Mouse (Mus musculus) intestine, embryonic 16.5 days (tissue): ENCODE measurements at regions not wholly inside any gene's neighbourhood (a gene's known extent, or its start where the extent isn't known, plus 50 kb on each side); places are given as distances from the start of the nearest gene placed in this dataset.

Experiments
- ATAC-seq: fragments of 200-750 bp; cut with Nextera tagmentation; 2 replicates; pipeline ENCODE4 v1.8.0; 2017; ENCODE audit warnings: moderate TSS enrichment, moderate library complexity
- H3K27ac ChIP-seq: fragments of 300-500 bp; sonication (generic); 2 replicates; pipeline ENCODE4 v1.5.1; 2014; ENCODE audit warnings: mild to moderate bottlenecking, low read length
- H3K27me3 ChIP-seq: fragments of 300-500 bp; sonication (generic); replicated peaks from 2 replicates; pipeline ENCODE4 v1.6.1; 2014; ENCODE audit warnings: low read length, control low read depth, mixed read lengths; ENCODE audit not compliant: control insufficient read depth, insufficient read depth
- H3K36me3 ChIP-seq: fragments of 300-500 bp; sonication (generic); 2 replicates; pipeline ENCODE4 v1.6.1; 2014; ENCODE audit warnings: low read length, control low read depth; ENCODE audit not compliant: control insufficient read depth, insufficient read depth
- H3K4me1 ChIP-seq: fragments of 300-500 bp; sonication (generic); 2 replicates; pipeline ENCODE4 v1.6.1; 2014; ENCODE audit warnings: low read length, control low read depth, mixed read lengths; ENCODE audit not compliant: control insufficient read depth, insufficient read depth
- H3K4me2 ChIP-seq: fragments of 300-500 bp; sonication (generic); 2 replicates; pipeline ENCODE4 v1.6.1; 2014; ENCODE audit warnings: low read depth, low read length, control low read depth
- H3K4me3 ChIP-seq: fragments of 300-500 bp; sonication (generic); 2 replicates; pipeline ENCODE4 v1.5.1; 2014; ENCODE audit warnings: mild to moderate bottlenecking, low read length
- H3K9ac ChIP-seq: fragments of 300-500 bp; sonication (generic); 2 replicates; pipeline ENCODE4 v1.6.1; 2014; ENCODE audit warnings: low read depth, low read length
- H3K9me3 ChIP-seq: fragments of 300-500 bp; sonication (generic); 2 replicates; pipeline ENCODE4 v1.6.1; 2016; ENCODE audit warnings: low read length, control low read depth; ENCODE audit not compliant: control insufficient read depth
- WGBS: fragments of 180-500 bp; shearing (Covaris S2); extraction: QIAGEN DNeasy Blood & Tissue Kit; methylation state at CpG from one replicate; pipeline ENCODE4 v1.1.7; 2014; 5-methylcytosine and 5-hydroxymethylcytosine counted together

DNA sequence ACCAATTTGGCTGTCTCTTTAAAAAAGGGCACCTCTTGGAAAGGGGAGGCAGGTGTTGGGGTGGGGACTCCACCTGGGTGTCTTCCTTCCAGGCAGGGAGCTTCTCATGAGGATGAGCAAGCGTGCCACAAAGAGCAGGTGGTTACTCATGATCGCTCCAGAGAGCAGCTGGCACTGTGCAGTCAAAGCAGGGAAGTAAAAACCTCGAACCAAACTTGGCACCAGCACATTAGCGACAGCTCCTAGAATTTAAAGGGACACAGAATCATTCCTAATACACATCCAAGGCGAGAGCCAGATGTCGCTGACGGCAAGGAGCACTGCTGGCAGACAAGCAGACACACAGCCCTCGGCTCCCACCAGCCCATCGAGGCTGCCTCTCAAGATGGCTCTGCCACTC, 70.4 kb downstream of the Irx5 start:
- no peak overlapping the region for H3K4me3 ChIP-seq

DNA sequence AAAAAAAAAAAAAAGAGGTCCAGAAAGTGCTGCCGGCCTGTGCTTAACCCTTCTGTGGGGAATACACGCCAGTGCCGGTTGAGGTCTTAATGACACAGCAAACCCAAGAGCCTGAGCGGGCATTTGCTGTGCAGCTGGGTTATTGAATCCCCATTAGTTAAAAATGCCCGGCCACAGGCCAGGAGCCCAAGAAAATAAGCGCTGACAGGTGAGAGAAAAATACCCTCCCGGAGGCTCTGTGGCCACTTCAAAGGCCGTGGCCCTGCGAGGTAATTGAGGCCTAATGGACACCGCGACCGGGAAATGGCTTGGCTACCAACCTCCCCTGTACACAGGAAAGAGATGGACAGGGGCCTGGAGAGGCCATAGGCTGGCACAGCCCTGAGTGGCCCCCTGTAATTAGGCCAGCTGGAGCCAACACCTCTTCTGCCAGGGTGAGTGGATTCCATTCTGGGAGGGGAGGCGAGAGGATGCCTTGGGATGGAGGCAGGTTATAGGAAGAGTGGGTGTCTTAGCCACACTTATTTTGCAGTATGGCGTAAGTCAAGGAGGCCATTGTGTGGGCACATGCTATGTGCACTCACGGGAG, 79.7 kb downstream of the Irx5 start:
- Histone ChIP-seq H3K27ac (no peak overlapping the region), H3K4me2 (no peak overlapping the region), H3K36me3 (no peaks in the 10 kb centered on the region), H3K27me3 (peaks cover 2% of the 10 kb centered on the region; the same call in 1 of the 2 replicates), H3K4me1 (no peaks in the 10 kb centered on the region), H3K9me3 (no peaks in the 10 kb centered on the region), H3K9ac (no peak overlapping the region), H3K4me3 (no peak overlapping the region)
- no peak for ATAC-seq
- 72% methylated on average over 15 of the region's 15 CpGs for WGBS

More for the DNA sequence above, 70.4 kb downstream of the Irx5 start:
- Histone ChIP-seq H3K4me2 (no peak overlapping the region), H3K27ac (no peak overlapping the region), H3K9ac (no peak overlapping the region), H3K27me3 (no peaks in the 10 kb centered on the region; the same call in 1 of the 2 replicates), H3K4me1 (no peaks in the 10 kb centered on the region), H3K9me3 (no peaks in the 10 kb centered on the region), H3K36me3 (no peaks in the 10 kb centered on the region)
- ATAC-seq, result no peak
- WGBS, result 68% methylated on average over 9 of the region's 9 CpGs

DNA sequence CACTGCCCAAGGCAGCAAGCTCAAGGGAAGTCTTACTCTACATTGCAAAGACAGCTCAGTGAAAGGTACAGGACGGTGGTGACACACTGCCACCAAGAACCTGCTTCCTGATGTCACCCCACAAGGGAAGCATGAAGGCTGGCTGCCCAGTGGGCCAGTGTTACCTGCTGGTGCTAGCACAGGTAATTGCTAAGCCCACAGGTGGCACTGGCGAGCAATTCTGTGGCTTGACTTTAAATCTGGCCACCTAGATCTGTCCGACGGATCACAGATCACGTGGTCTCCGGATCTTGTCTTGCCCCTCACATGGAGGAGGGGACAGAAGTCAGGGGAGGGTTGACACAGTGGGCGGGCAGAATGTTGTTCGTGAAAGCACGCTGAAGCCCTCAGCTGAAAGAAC, 80.9 kb downstream of the Irx5 start:
- Histone ChIP-seq H3K9ac (no peak overlapping the region), H3K9me3 (no peaks in the 10 kb centered on the region), H3K36me3 (no peaks in the 10 kb centered on the region), H3K4me1 (no peaks in the 10 kb centered on the region), H3K27ac (no peak overlapping the region), H3K27me3 (peaks cover 2% of the 10 kb centered on the region; the same call in 1 of the 2 replicates), H3K4me2 (no peak overlapping the region), H3K4me3 (no peak overlapping the region)
- no peak for ATAC-seq
- WGBS, result 37% methylated on average over 9 of the region's 9 CpGs

DNA sequence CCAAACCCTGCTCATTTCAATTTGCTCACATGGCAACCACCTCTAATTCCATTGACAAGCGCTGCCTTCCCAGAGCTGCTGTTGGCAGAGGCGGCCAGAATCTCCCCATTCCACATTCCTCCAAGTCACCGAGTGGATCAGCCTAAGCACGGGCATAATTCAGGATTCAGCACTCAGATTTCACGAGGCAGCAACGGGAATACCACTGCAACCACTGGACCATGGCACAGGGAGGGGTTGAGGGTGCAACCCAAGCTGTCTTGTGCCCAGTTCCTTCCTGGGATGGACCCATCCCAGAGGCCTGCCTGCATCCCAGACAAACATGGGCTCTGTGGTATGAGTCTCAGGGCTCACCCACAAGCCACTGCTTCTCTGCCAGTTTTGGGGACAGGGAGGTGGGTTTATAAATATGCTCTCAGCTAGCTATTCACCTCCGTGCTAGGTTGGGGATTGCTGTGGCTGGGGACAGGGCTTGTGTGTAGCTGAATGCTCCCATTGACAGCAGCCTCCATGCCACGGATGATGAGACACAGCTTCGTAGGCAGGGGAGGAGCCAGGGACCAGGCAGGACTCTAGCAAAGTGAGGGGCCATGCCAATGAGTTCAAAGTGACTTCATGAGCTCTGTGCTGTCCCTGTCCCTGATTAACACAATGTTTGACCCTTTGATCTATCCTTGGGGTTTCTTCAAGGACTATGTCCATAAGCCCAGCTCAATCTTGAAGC, 82.5 kb downstream of the Irx5 start:
- H3K4me1 ChIP-seq, result no peaks in the 10 kb centered on the region
- no peak for ATAC-seq
- no peak overlapping the region for H3K27ac ChIP-seq
- H3K27me3 ChIP-seq, result peaks cover 2% of the 10 kb centered on the region; the same call in 1 of the 2 replicates
- 58% methylated on average over 9 of the region's 9 CpGs for WGBS
- no peaks in the 10 kb centered on the region for H3K36me3 ChIP-seq
- no peaks in the 10 kb centered on the region for H3K9me3 ChIP-seq
- H3K4me2 ChIP-seq, result no peak overlapping the region
- H3K9ac ChIP-seq, result no peak overlapping the region
- H3K4me3 ChIP-seq, result no peak overlapping the region

DNA sequence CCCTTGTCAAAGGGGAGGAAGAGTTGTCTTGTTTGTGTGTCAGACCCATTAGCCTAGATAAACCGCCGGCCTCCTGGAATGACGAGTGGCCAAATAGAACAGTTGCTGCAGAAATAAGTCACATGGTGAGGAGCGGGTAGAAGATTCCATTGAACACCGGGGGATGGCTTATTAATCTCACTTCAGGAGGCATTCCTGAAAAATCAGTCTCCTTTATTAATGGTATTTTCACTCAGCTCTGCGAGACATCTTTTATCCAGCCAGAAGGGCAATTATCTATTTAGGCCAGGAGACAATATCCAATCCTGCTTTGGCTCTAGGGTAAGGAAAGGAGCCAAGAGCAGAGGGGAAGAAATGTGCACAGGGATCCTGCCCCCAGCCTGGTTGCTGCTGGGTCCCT, 84.7 kb downstream of the Irx5 start:
- Histone ChIP-seq H3K9me3 (no peaks in the 10 kb centered on the region), H3K4me1 (no peaks in the 10 kb centered on the region), H3K27ac (no peak overlapping the region), H3K4me2 (no peak overlapping the region), H3K27me3 (peaks cover 2% of the 10 kb centered on the region; the same call in 1 of the 2 replicates), H3K4me3 (no peak overlapping the region), H3K9ac (no peak overlapping the region), H3K36me3 (no peaks in the 10 kb centered on the region)
- ATAC-seq, result no peak
- 47% methylated on average over 6 of the region's 6 CpGs for WGBS

DNA sequence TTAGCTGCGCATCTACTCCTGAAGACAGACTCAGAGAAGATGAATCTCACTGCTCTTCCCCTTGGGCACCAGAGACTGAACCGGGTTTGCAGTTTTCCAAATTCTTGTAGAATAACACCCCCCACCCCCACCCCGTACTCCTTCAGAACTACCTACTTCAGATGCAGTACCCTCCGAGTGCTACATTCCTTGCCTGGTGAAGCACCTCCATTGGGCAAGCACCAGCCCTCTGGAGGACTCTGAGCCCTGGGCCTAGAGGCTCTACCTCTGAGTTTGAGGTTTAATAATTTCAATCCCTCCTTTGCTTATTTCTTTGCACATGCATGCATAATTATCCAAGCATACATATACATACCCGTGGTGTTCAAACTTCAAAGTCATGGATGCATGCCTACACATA, 101.9 kb downstream of the Irx5 start:
- H3K4me3 ChIP-seq, result no peak overlapping the region
- no peak overlapping the region for H3K9ac ChIP-seq
- no peak overlapping the region for H3K4me2 ChIP-seq
- no peaks in the 10 kb centered on the region for H3K36me3 ChIP-seq
- no peaks in the 10 kb centered on the region for H3K4me1 ChIP-seq
- no peak overlapping the region for H3K27ac ChIP-seq
- no peak for ATAC-seq
- peaks cover 34% of the 10 kb centered on the region for H3K27me3 ChIP-seq
- WGBS, result 83% methylated on average over 5 of the region's 5 CpGs
- H3K9me3 ChIP-seq, result no peaks in the 10 kb centered on the region

DNA sequence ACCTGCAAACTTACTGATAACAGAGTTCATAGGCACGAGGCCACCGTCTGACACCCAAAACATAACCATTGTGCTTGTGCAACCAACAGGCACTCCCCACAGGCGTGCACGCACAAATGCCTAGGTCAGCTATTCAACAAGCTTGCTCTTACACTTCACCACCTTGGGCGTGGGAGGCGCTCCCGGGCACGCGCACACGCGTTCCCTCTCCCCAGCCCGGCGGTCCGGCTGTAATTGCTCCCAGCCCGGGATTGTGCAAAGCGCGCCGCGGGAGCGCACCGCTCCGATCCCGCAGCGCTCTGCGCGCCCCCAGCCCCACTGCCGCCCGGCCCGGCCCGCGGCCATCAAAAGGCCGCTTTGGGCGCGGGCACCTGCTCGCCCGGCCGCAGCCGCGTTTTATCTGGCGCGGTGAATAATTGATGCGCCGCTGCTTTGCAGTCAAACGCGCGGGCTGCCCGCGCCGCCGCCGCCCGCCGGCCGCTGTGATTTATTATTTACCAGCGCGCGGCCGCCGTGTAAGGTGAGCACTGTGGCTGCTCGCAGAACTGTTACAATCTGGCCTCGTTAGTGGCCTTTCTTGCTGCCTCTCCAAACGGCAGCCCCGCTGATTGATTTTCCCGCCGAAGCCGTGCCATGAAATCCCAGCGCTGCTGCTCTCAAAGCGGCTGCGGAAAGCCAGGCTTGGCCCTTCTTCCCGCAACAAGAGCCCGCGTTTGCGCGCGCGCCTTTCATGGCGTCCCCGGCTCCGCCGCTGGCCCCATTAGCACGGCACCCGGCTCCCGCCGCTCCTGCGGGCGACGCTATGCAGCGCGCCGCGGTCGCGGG, 102.9 kb downstream of the Irx5 start:
- peak; percentile 56 for ATAC-seq
- Histone ChIP-seq H3K27ac (no peak overlapping the region), H3K4me2 (peak overlapping the region; percentile 86), H3K27me3 (peaks cover 34% of the 10 kb centered on the region), H3K4me1 (no peaks in the 10 kb centered on the region), H3K4me3 (peak overlapping the region; percentile 53), H3K36me3 (no peaks in the 10 kb centered on the region), H3K9me3 (no peaks in the 10 kb centered on the region), H3K9ac (peak overlapping the region; percentile 56)
- WGBS, result under 1% methylated on average over 93 of the region's 93 CpGs

DNA sequence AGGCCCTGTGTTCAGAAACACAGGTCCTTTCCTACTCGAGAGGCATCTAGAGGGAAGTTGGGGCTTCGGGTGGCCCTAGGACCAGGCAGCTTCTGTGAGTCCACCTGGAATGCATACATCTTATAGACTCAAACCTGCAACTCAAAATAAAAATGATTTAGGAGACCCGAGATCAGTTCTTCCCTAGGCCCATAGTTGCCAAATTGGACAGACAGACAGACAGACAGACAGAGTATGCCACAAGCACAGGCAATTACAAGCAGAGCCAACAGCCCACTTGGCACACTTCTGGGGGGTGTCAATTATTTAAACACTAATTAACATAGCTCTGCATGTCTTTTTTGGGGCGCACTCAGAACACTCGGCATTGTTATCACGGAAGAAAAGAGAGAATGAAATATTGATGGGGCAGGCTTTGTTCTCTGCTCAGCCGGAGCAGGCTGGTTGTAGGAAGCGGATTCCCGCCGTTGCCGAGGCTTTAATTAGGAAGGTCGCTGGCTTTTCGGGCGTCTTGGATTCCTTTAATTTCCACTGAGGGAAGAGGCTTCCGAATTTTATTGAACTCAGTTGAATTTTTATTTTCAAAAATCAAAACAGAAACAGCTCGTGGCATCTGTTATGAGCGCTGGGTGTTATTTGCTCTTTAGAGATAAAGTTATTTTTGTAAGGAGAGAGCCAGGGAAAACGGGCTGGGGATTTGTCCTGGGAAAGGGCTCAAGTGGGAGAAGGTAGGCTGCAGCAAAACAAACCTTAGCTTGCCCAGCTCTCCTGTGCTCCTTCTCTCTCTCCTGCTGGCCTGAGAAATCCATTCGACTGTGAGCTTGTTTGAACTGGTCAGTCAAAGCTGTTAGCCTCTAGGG, 111.9 kb downstream of the Irx5 start:
- 58% methylated on average over 19 of the region's 19 CpGs for WGBS
- no peaks in the 10 kb centered on the region for H3K36me3 ChIP-seq
- no peaks in the 10 kb centered on the region for H3K4me1 ChIP-seq
- no peak overlapping the region for H3K4me2 ChIP-seq
- H3K27me3 ChIP-seq, result no peaks in the 10 kb centered on the region
- no peak for ATAC-seq
- H3K27ac ChIP-seq, result no peak overlapping the region
- no peak overlapping the region for H3K9ac ChIP-seq
- H3K4me3 ChIP-seq, result no peak overlapping the region
- H3K9me3 ChIP-seq, result no peaks in the 10 kb centered on the region

DNA sequence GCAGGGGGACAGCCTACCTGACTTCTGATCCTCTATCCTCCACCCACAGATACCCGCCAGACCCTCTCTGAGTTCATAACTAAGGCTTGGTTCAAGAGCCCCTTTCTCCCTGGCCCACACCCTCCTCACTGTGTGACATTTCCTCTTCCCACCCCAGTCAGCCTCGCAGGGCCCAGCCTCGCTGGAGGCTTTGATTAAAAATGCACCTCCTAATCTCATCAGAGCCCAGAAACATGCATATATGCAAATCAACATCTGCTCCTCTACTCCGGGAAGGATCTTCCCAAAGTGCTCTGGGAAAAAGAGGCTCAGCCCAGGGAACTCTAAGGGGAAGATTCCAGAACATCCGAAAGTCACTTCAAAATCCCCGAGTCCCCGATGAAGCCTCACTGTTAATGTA, 114.8 kb downstream of the Irx5 start:
- WGBS, result 80% methylated on average over 7 of the region's 7 CpGs
- Histone ChIP-seq H3K27me3 (no peaks in the 10 kb centered on the region), H3K9ac (no peak overlapping the region), H3K4me1 (no peaks in the 10 kb centered on the region), H3K9me3 (no peaks in the 10 kb centered on the region), H3K4me2 (no peak overlapping the region), H3K27ac (no peak overlapping the region), H3K36me3 (no peaks in the 10 kb centered on the region), H3K4me3 (no peak overlapping the region)
- ATAC-seq, result no peak
